Mouse (Mus musculus) megakaryocyte-erythroid progenitor cell, adult 5-6 weeks (primary cell): Measurements from ENCODE around the gene Trpm6. TPM values are rescaled to one million over a fixed set of nuclear protein-coding genes. Genes with fewer than 3 reads are reported as not detected.

ENCODE experiments used
- ATAC-seq: replicated peaks from 2 replicates; pipeline ENCODE4 v1.8.0; 2016; ENCODE audit warnings: mild to moderate bottlenecking, inconsistent platforms; ENCODE audit not compliant: severe bottlenecking, poor library complexity, low FRiP score, low TSS enrichment
- total RNA-seq, 2 experiments: library from RNA; stranded (forward) in 1 of 2; stranded (reverse) in 1 of 2; fragments of 200-1000, 215-1000 nt in 1 of 2; fragments of >200 nt in 1 of 2; fragmentation: Nextera tagmentation in 1 of 2; gene quantifications; 2 replicates each; pipeline ENCODE4 v1.2.3; 2014 to 2017

Gene Trpm6
- total RNA-seq (2014; fragmentation: Nextera tagmentation) = not detected in 2 replicates
- not detected in 2 replicates for total RNA-seq (2017)

- peak; percentile 18; the same call in 1 of the 2 replicates for ATAC-seq
Observed at GRCm38 (mm10) chr19:18749598-18750339, at the start of gene Trpm6. Trpm6 (plus strand) TSS chr19:18749983.

- ATAC-seq = no peak
Observed at GRCm38 (mm10) chr19:18708101-18708500, 41.7 kb upstream of the Trpm6 start.

- no peak for ATAC-seq
Observed at GRCm38 (mm10) chr19:18710903-18711302, 38.9 kb upstream of the Trpm6 start.

- no peak for ATAC-seq
Observed at GRCm38 (mm10) chr19:18711589-18711988, 38.2 kb upstream of the Trpm6 start.

GRCm38 (mm10) chr19:18712153-18712865, 37.5 kb upstream of the Trpm6 start:
- ATAC-seq = peak; percentile 18

- ATAC-seq = peak; percentile 92
Observed at GRCm38 (mm10) chr19:18712866-18713300, 36.9 kb upstream of the Trpm6 start, which contains the start of gene D030056L22Rik. D030056L22Rik (plus strand) TSS chr19:18713193.

GRCm38 (mm10) chr19:18713357-18713756, 36.4 kb upstream of the Trpm6 start:
- ATAC-seq = peak; percentile 35; the same call in 1 of the 2 replicates

GRCm38 (mm10) chr19:18716374-18716773, 33.4 kb upstream of the Trpm6 start:
- no peak for ATAC-seq

- no peak for ATAC-seq
Observed at GRCm38 (mm10) chr19:18720337-18720736, 29.4 kb upstream of the Trpm6 start.

GRCm38 (mm10) chr19:18725186-18725585, 24.6 kb upstream of the Trpm6 start:
- ATAC-seq = peak; percentile 87

GRCm38 (mm10) chr19:18730255-18730654, 19.5 kb upstream of the Trpm6 start:
- ATAC-seq = no peak

GRCm38 (mm10) chr19:18731077-18731476, 18.7 kb upstream of the Trpm6 start:
- ATAC-seq = no peak

GRCm38 (mm10) chr19:18735901-18736300, 13.9 kb upstream of the Trpm6 start:
- ATAC-seq = no peak

GRCm38 (mm10) chr19:18739146-18739545, 10.6 kb upstream of the Trpm6 start:
- ATAC-seq = no peak

- ATAC-seq = no peak
Observed at GRCm38 (mm10) chr19:18743946-18744345, 5.8 kb upstream of the Trpm6 start.

- ATAC-seq = no peak
Observed at GRCm38 (mm10) chr19:18746576-18747340, 3.0 kb upstream of the Trpm6 start.

GRCm38 (mm10) chr19:18747379-18747778, 2.4 kb upstream of the Trpm6 start:
- no peak for ATAC-seq

GRCm38 (mm10) chr19:18757191-18757590, 7.4 kb downstream of the Trpm6 start:
- ATAC-seq = no peak

GRCm38 (mm10) chr19:18757706-18758105, 7.9 kb downstream of the Trpm6 start:
- no peak for ATAC-seq

GRCm38 (mm10) chr19:18758269-18758668, 8.5 kb downstream of the Trpm6 start:
- ATAC-seq = no peak
